Mouse (Mus musculus): Measurements from ENCODE around the gene Slc43a3. TPM values are rescaled to one million over a fixed set of nuclear protein-coding genes. Genes with fewer than 3 reads are reported as not detected.

Slc43a3 gene
- polyA plus RNA-seq, 1 experiment from 2014 or later, result 48.5 TPM

DNA sequence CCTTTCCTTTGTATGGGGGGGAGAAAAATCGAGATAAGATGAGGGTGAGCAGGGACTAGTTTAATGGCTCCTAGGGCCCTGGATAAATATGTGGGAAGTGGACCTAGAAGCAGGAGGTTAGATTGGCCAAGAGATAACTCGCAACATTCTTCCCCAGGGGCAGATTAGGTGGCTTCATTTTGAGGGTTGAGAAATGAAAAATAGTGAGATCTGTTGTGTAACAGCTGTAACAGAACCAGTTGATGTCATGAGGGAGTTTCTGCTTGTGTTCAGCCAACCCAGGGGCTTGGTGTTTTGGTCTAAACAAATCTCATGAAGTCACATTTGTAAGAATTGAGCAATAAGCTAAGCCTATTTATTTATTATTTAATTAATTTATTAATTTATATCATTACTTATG is 5.0 kb downstream of the Slc43a3 start:
- WGBS (ENCODE audit: insufficient replicate concordance), result 54% methylated on average over 2 of the region's 2 CpGs
- peaks cover 63% of the 10 kb centered on the region for H3K36me3 ChIP-seq (replicated peaks; ENCODE audit: insufficient read depth, low read length)
- H3K9ac ChIP-seq (replicated peaks), result no peak overlapping the region
- TF ChIP-seq EP300 (IDR thresholded peaks at IDR 0.05; ENCODE audit: low read depth) (no peak), CTCF (IDR thresholded peaks at IDR 0.05; ENCODE audit: low read depth) (no peak)
- H3K9me3 ChIP-seq (ENCODE audit: low read length), result no peaks in the 10 kb centered on the region
- H3K4me1 ChIP-seq (ENCODE audit: insufficient read depth), result peaks cover 25% of the 10 kb centered on the region
- no peak overlapping the region for H3K27ac ChIP-seq (ENCODE audit: low read depth)
- 0 out of 2 replicates have a peak overlapping the region, but pooled peaks have one; percentile 70 for H3K4me2 ChIP-seq (ENCODE audit: low read depth, low read length)
- no peak overlapping the region for H3K4me3 ChIP-seq (ENCODE audit: low read depth, low read length)
- ATAC-seq, result no peak
- DNase-seq, result no peak
- no peaks in the 10 kb centered on the region for H3K27me3 ChIP-seq (ENCODE audit: insufficient read depth, low read length)

DNA sequence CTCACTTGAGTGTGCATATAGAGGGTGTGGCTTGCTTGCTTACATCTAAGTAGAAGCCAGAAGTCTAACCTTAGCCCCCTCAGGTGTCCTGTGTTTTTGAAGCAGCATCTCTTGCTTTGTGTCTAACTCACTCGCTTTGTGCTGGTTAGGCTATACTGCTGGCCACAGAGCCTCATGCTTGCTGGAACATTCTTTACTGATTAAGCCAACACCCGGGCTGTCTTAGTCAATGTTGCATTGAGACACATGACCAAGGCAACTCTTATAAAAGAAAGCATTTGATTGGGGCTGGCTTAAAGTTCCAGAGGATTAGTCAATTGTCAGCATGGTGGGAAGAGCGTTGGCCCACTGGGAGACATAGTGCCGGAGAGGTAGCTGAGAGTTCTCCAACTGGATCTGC is 5.4 kb downstream of the Slc43a3 start:
- 95% methylated on average over 4 of the region's 4 CpGs for WGBS (ENCODE audit: insufficient replicate concordance)
- no peak for ATAC-seq
- Histone ChIP-seq H3K27me3 (ENCODE audit: insufficient read depth, low read length) (no peaks in the 10 kb centered on the region), H3K36me3 (replicated peaks; ENCODE audit: insufficient read depth, low read length) (peaks cover 67% of the 10 kb centered on the region), H3K9ac (replicated peaks) (no peak overlapping the region), H3K4me1 (ENCODE audit: insufficient read depth) (peaks cover 25% of the 10 kb centered on the region), H3K4me2 (ENCODE audit: low read depth, low read length) (no peak overlapping the region), H3K9me3 (ENCODE audit: low read length) (no peaks in the 10 kb centered on the region), H3K4me3 (ENCODE audit: low read depth, low read length) (no peak overlapping the region), H3K27ac (ENCODE audit: low read depth) (0 out of 2 replicates have a peak overlapping the region, but pooled peaks have one; percentile 1)
- TF ChIP-seq CTCF (IDR thresholded peaks at IDR 0.05; ENCODE audit: low read depth), result no peak
- TF ChIP-seq EP300 (IDR thresholded peaks at IDR 0.05; ENCODE audit: low read depth), result no peak
- DNase-seq, result no peak

DNA sequence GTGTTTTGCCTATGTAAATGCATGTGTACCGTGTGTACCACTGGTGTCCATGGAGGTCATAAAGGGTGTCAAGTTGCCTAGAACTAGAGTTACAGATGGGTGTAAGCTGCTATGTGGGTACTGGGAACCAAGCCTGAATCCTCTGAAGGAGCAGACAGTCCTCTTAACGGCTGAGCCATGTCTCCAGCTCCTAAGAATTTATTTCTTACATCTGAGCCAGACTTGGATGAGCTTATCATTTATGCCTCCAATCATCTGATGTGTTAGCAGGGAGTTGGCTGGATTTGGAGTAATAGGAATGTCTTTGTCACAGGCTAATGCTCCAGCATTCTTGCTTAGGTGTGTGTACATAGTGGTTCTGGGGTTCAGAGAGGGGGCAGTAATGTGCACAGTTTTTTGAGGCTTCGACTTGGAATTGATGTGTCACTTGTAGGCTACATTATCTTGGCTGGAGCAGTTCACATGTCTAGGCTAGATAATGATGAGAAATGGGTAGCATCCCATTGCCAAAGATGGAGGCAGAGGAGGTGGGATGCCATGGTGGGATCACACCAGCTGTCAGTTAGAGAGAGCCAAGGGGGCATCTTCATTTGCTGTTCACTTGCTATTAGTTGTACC is 10.9 kb downstream of the Slc43a3 start:
- 75% methylated on average over 3 of the region's 3 CpGs for WGBS (ENCODE audit: insufficient replicate concordance)
- Histone ChIP-seq H3K27me3 (ENCODE audit: insufficient read depth, low read length) (no peaks in the 10 kb centered on the region), H3K36me3 (replicated peaks; ENCODE audit: insufficient read depth, low read length) (peaks cover 95% of the 10 kb centered on the region), H3K4me3 (ENCODE audit: low read depth, low read length) (no peak overlapping the region), H3K9me3 (ENCODE audit: low read length) (no peaks in the 10 kb centered on the region), H3K9ac (replicated peaks) (no peak overlapping the region), H3K4me1 (ENCODE audit: insufficient read depth) (no peaks in the 10 kb centered on the region), H3K27ac (ENCODE audit: low read depth) (no peak overlapping the region), H3K4me2 (ENCODE audit: low read depth, low read length) (no peak overlapping the region)
- ATAC-seq (no peak), DNase-seq (no peak)
- TF ChIP-seq CTCF (IDR thresholded peaks at IDR 0.05; ENCODE audit: low read depth) (peak; percentile 29; the same call in 1 of the 2 replicates), EP300 (IDR thresholded peaks at IDR 0.05; ENCODE audit: low read depth) (peak; percentile 52; the same call in 1 of the 2 replicates)

DNA sequence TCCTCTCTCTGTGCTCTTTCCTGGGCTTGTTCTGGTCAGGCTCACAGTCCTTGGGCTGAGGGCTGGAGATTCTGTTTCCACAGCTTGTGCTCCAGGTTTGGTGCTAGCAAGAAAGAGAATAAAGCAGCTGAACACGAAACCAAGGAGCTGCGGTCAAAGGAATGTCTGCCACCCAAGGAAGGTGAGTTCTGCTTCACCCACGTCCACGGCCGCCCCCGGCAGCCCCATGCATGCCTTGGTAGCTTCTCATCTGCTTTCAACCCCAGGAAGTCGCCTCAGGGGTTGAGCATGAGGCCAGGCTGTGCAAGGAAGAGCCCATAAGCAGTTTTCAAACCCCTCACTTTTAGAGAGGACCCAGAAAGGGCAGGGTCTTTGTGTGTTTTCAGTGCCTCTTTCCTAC is 11.9 kb downstream of the Slc43a3 start:
- no peak for DNase-seq
- H3K9me3 ChIP-seq (ENCODE audit: low read length), result no peaks in the 10 kb centered on the region
- peaks cover 96% of the 10 kb centered on the region for H3K36me3 ChIP-seq (replicated peaks; ENCODE audit: insufficient read depth, low read length)
- H3K4me3 ChIP-seq (ENCODE audit: low read depth, low read length), result no peak overlapping the region
- WGBS (ENCODE audit: insufficient replicate concordance), result 93% methylated on average over 7 of the region's 7 CpGs
- no peaks in the 10 kb centered on the region for H3K4me1 ChIP-seq (ENCODE audit: insufficient read depth)
- no peak overlapping the region for H3K9ac ChIP-seq (replicated peaks)
- no peak overlapping the region for H3K27ac ChIP-seq (ENCODE audit: low read depth)
- H3K27me3 ChIP-seq (ENCODE audit: insufficient read depth, low read length), result no peaks in the 10 kb centered on the region
- TF ChIP-seq CTCF (IDR thresholded peaks at IDR 0.05; ENCODE audit: low read depth), result no peak
- TF ChIP-seq EP300 (IDR thresholded peaks at IDR 0.05; ENCODE audit: low read depth), result no peak
- no peak overlapping the region for H3K4me2 ChIP-seq (ENCODE audit: low read depth, low read length)
- ATAC-seq, result no peak

DNA sequence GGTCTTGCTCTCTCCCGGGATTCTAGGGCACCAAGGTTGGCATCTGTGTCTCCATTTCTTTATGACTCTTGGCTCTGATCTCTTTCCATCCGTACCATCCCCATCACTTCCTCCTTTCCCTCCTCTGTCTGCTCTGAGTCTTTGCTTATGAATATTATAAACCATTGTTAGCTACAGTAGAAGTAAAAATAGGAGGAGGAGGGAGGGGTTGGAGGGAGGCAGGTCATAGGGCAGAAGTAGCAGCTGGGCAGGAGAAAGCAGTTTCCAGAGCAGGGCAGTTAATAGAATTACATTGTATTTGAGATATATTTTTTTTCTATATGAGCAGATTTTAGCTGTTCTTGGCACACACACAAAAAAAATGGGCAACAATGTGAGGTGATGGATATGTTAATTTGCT is 12.3 kb downstream of the Slc43a3 start:
- H3K9me3 ChIP-seq (ENCODE audit: low read length), result no peaks in the 10 kb centered on the region
- H3K4me2 ChIP-seq (ENCODE audit: low read depth, low read length), result no peak overlapping the region
- no peak for TF ChIP-seq EP300 (IDR thresholded peaks at IDR 0.05; ENCODE audit: low read depth)
- TF ChIP-seq CTCF (IDR thresholded peaks at IDR 0.05; ENCODE audit: low read depth), result no peak
- H3K9ac ChIP-seq (replicated peaks), result no peak overlapping the region
- peaks cover 98% of the 10 kb centered on the region for H3K36me3 ChIP-seq (replicated peaks; ENCODE audit: insufficient read depth, low read length)
- no peak overlapping the region for H3K4me3 ChIP-seq (ENCODE audit: low read depth, low read length)
- DNase-seq (no peak), ATAC-seq (no peak)
- 81% methylated on average over 2 of the region's 2 CpGs for WGBS (ENCODE audit: insufficient replicate concordance)
- no peak overlapping the region for H3K27ac ChIP-seq (ENCODE audit: low read depth)
- H3K4me1 ChIP-seq (ENCODE audit: insufficient read depth), result no peaks in the 10 kb centered on the region
- no peaks in the 10 kb centered on the region for H3K27me3 ChIP-seq (ENCODE audit: insufficient read depth, low read length)

DNA sequence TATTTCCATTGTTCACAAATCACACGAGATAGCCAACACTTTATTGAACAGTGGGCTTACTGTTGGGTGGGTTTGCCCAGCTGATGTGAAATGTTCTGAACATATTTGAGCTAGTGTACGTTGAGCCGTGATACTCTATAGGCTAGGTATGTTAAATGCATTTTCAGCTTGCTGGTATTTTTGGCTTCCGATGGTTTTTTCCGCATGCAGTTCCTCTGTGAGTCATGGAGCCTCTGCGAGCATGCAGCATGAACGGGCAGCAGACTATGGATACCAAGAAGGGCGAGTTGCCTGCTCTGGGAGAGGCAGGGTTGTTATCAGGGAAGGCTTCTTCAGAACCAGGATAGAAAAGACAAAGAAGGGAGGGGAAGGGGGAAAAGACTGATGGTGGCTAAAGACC is 14.6 kb downstream of the Slc43a3 start:
- 90% methylated on average over 8 of the region's 8 CpGs for WGBS (ENCODE audit: insufficient replicate concordance)
- TF ChIP-seq CTCF (IDR thresholded peaks at IDR 0.05; ENCODE audit: low read depth), result no peak
- no peak for TF ChIP-seq EP300 (IDR thresholded peaks at IDR 0.05; ENCODE audit: low read depth)
- H3K4me3 ChIP-seq (ENCODE audit: low read depth, low read length), result no peak overlapping the region
- H3K36me3 ChIP-seq (replicated peaks; ENCODE audit: insufficient read depth, low read length), result peaks cover 95% of the 10 kb centered on the region
- no peak overlapping the region for H3K27ac ChIP-seq (ENCODE audit: low read depth)
- no peak for DNase-seq
- no peaks in the 10 kb centered on the region for H3K4me1 ChIP-seq (ENCODE audit: insufficient read depth)
- no peaks in the 10 kb centered on the region for H3K27me3 ChIP-seq (ENCODE audit: insufficient read depth, low read length)
- no peaks in the 10 kb centered on the region for H3K9me3 ChIP-seq (ENCODE audit: low read length)
- H3K4me2 ChIP-seq (ENCODE audit: low read depth, low read length), result no peak overlapping the region
- H3K9ac ChIP-seq (replicated peaks), result no peak overlapping the region
- no peak for ATAC-seq

Measured in liver, postnatal 0 days (tissue).